Mouse (Mus musculus) adrenal gland, postnatal 10 days (tissue): ENCODE data around the gene Tppp2. TPM values are rescaled to one million over a fixed set of nuclear protein-coding genes. Genes with fewer than 3 reads are reported as not detected.

Experiments used
- DNase-seq: peaks from one replicate; pipeline ENCODE4 v3.0.0; 2021; ENCODE audit warnings: mixed read lengths
- long read RNA-seq, 2 experiments: library from polyadenylated mRNA; stranded (forward); transcript quantifications; one replicate each; pipeline ENCODE4 v2.0.0; 2021
- total RNA-seq, 2 experiments: library from RNA; stranded (reverse); gene quantifications; 2 replicates each; pipeline ENCODE4 v1.2.3; 2021

Tppp2 gene
- not detected for total RNA-seq
- long read RNA-seq, experiment 1 = 0 reads
- long read RNA-seq, experiment 2 = 0 reads

DNA sequence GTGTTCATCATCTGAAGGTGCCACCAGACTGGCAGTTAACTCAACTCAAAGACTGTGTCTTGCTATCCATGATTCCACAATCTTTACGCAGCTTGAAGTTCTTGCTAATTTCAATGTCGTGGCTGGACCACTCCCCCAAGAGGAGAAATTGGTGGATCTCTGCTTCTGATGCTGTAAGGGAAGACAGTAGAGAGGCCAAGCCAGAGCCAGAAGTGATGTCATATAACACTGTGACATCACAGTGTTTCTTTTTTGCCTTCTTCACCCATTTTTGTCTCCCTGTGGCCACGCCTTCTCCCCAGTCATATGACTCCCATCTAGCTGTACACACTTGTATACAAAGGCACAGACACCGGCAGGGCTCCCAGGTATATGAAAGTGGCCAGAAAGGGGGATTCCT, at the start of gene Tppp2:
Tppp2 (plus strand) TSS at position 301 of the 400 bp plus-strand sequence.
- no peak for DNase-seq

DNA sequence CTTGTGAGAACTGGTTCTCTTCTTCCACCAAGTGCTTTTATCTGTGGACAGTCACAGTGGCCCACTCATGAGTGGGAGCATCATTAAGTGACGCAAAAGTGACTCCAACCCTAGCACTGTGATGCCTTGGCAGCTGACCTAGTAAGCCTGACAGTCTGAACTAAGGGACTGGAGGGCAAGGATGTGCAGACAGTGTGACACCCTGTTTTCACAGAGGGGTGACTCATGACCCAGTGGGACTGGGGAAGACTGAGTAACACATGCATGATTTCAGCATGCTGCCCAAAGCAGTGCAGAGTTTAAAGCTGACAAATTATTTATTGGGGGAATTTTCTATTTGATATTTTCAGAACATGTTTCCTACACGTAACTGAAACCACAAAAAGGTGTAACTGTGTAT, 47.5 kb upstream of the Tppp2 start:
- DNase-seq = peak; percentile 26

DNA sequence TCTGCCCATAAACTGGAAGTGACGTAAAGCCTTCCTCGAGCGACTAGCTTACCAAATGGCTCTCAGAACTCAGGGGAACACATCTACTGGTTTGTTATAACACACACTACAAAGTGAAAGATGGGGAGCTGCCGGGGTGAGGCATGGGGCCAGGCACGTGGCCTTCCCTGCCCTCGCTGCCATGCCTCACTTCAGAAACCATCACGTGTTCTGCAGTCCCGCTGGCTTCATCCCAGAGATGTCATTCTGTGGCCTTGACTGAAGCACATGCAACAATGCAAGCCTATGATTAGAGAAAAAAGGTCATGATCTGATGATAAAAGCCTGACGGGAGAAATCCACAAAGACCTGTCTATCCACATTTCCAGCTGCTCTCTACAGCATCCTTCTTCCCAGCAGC, 46.5 kb upstream of the Tppp2 start:
- peak; percentile 76 for DNase-seq

GRCm38 (mm10) chr14:51877517-51877916, 40.7 kb upstream of the Tppp2 start:
- DNase-seq = no peak

- DNase-seq = peak; percentile 84
Measured at GRCm38 (mm10) chr14:51883527-51884030, 34.6 kb upstream of the Tppp2 start.

DNA sequence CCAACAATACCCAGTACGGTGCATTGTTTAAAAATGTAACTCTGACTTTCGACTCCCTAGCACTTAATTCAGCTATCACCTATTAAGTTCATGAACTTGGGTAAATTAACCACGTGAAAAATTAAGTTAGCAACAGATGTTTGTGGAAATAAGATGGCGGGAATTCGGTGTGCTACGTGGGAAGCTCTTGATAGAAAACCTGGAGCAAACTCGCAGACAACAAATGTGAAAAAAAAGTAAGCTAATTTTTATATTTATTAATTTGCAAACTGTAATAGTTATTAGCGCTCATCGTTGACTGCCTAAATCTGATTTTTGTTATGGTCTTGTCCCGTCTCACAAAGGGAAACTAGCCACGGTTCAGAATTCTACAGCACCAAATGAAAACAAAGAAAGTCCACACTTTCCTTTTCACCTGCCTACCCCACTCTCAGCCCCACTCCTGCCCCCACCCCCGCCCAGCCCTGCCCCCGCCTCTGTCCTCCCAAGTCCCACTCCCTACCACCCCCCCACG, 34.1 kb upstream of the Tppp2 start:
- DNase-seq = no peak

DNA sequence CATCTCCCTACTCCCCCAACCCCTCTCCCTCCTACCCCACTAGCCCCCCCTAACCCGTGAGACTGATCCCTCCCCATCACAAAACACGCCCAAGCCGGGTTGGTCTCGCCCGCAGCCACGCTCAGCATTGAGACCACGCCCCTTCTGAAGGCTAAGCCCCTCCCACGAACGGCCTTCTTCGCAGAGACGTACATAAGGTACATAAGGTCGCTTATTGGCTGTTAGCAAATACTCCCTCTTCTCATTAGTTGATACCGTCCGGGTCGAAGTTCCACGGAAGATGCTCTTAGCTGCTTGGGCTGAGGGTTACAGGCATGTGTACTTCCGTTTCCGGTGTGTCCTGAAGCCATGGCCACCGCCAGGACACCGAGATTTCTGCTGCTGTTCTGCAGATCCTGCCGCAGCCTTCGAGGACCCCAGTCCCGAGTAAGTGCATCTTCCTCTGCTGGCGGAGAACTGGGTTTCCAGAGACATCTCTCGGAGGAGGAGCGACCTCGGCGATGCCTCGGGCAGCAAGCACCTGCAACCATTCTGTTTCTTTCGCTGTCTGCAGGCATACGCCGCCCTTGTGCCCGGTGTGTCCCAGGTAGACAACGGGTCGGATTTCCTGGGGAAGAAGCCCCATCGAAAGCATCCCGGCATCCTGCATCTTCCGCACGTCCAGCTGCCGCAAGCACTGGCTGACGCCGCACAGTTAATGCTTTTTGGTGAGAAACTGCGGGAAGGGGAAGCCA, 33.5 kb upstream of the Tppp2 start, which contains the start of gene Mettl17:
Mettl17 (plus strand) TSS at position 245 of the 734 bp plus-strand sequence.
- peak; percentile 96 for DNase-seq

GRCm38 (mm10) chr14:51886051-51886450, 32.2 kb upstream of the Tppp2 start:
- no peak for DNase-seq

DNA sequence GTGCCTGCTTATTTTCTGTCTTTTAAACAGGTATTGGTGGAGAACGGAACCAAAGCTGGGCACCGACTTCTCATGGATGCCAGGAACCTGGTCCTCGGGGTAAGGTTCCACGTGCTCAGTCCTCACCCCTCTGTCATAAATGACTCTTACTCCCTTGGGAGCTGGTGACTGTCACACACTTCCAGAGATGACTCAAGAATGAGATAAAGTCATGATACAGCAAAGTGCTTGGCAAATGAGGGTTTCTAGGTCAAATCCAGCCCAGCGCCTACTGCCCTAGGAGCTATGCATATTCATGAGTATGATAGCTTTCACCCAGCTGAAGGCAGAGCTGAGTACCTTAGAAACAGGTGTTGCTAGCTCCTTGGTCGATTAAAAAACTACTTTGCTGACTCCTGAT, 28.4 kb upstream of the Tppp2 start:
- no peak for DNase-seq

DNA sequence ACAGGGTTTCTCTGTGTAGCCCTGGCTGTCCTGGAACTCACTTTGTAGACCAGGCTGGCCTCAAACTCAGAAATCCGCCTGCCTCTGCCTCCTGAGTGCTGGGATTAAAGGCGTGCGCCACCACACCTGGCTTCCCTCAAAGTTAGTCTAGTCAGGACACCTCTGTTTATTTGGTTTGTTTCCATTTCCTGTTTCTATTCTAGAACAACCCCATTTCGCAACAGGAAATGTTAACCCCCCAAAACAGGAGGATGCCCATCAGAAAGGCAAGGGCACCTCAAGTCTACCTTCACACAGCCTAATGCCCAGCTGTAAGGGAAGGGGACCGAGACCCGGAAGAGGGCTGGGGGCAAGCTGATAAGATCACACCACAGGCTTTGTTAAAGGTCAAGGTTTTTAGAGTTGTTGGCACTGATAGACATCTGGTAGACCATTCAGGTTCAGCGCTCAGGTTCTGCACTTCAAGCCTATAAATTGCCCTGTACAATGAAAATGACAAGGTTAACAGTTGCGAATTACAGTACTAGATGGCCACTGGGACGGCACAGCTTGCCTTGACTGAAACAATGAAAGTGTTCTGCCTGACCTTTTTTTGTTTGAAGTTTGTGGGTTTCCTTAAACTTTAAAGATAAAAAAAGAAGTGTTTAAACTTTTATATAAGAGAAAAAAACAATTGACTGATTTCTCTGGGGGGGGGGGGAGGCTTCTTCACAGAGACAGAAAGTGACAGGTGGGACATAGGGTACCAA, 25.9 kb upstream of the Tppp2 start, which contains the start of gene Slc39a2:
Slc39a2 (plus strand) TSS at position 699 of the 749 bp plus-strand sequence.
- no peak for DNase-seq

DNA sequence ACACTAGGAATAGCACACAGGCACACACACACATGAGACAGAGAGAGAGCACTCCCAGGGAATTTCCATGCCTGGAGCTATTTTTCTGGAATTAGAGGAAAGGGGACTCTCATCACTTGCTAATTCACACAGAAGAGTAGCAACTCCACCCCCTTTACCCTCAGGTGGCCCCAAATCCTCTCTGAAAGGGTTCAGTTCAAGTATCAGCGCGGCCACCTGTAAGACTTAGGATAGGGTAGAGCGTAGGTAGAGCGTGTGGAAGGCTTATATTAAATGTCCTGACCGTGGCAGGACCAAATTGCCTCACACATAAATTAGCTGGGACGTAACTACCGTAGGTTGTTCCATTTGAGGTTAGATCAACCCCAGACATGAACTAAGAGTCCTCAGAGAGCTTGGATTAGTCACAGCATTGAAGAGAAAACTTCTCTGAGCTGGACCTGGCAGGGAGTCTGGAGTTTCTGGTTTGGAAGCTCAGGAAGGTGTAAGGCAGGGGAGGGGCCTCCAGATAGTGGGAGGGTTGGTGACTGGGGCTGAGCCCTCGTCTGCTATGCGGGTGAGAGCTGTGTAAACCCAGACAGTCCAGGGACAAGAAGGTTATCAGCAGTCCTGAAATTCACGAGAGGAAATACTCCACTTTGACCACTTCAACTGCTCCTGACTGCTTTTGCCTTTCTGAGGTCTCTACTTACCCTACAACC, 25.0 kb upstream of the Tppp2 start:
- DNase-seq = no peak

DNA sequence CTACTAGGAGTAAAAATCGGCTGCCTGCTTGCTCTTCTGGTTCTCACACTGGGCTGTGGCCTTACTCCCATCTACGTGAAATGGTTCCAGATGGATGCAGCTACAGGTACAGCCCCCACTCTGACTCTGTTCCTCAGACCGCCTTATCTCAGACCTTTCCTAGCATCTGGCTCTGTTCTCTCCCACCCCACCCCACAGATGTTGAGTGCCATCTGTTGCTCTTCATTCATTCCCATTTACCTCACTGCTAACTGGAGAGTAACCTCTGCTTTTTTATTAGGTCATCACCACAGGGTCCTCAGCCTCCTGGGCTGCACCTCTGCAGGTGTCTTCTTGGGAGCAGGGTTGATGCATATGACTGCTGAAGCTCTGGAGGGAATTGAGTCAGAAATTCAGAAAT, 24.4 kb upstream of the Tppp2 start:
- no peak for DNase-seq

DNA sequence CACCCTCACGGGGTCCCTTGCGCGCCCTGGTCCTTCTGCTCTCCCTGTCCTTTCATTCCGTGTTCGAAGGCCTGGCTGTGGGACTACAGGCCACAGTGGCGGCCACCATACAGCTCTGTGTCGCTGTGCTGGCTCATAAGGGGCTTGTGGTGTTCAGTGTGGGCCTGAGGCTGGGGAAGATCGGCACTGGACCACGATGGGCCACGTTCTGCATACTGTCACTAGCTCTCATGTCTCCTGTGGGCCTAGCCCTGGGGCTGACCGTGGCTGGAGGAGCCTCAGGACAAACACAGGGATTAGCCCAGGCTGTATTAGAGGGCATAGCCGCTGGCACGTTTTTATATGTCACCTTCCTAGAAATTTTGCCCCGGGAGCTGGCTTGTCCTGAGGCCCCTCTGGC, 23.2 kb upstream of the Tppp2 start:
- DNase-seq = no peak

- DNase-seq = no peak
Measured at GRCm38 (mm10) chr14:51896019-51896418, 22.2 kb upstream of the Tppp2 start.

- DNase-seq = no peak
Measured at GRCm38 (mm10) chr14:51896539-51897170, 21.6 kb upstream of the Tppp2 start.

GRCm38 (mm10) chr14:51899351-51899750, 18.9 kb upstream of the Tppp2 start:
- DNase-seq = no peak

- DNase-seq = peak; percentile 88
Measured at GRCm38 (mm10) chr14:51902806-51903710, 15.2 kb upstream of the Tppp2 start.

DNA sequence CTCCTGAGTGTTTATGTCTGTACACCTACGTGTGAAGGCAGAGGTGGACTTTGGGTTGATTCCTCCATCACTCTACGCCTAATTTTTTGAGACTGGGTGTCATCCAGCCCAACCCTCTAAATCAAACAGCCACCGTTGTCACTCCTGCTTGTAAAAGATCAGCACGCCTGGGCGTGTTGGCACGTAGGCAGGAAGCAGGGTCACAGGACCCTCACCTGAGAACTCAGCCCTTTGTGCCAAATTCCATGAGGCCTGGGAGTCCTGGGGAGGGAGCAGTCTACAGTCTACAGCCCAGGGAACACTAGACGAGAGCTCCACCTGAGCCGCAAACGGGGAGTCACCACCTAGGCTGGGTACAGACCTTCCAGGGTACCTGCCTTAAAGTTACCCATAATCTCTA, 14.4 kb upstream of the Tppp2 start:
- no peak for DNase-seq

GRCm38 (mm10) chr14:51904706-51905105, 13.5 kb upstream of the Tppp2 start:
- no peak for DNase-seq

GRCm38 (mm10) chr14:51906102-51906501, 12.1 kb upstream of the Tppp2 start:
- DNase-seq = no peak

DNA sequence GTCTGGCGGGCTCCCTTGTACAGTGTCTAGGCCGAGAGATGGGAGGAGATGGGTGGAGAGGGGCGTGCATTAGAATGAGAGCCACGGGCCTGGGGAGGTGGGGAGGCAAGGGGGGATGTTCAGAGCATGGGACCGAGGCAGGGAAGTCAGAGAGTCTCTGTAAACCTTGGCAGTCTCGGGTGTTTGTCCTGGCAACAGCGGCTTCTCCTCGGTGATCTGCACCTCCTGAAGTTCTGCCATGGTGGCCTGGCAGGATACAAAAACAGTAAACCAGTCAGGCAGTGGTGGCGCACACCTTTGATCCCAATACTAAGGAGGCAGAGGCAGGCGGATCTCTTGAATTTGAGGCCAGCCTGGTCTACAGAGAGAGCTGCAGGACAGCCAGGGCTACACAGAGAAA, 6.9 kb upstream of the Tppp2 start:
- DNase-seq = no peak
